Mouse (Mus musculus): ENCODE results near the gene Abcc3. TPM values are rescaled to one million over a fixed set of nuclear protein-coding genes. Genes with fewer than 3 reads are reported as not detected.
"Not testable (repeated sequence)": the region's sequence is repeated elsewhere in the genome, so short reads cannot be mapped to it uniquely, and the experiment has no call there.

Abcc3 gene
- polyA plus RNA-seq, 1 experiment from 2014 or later = 0.69 TPM

GRCm38 (mm10) chr11:94402731-94403130, 9.9 kb upstream of the Abcc3 start:
- no peaks in the 10 kb centered on the region for H3K36me3 ChIP-seq

GRCm38 (mm10) chr11:94402029-94402428, 9.2 kb upstream of the Abcc3 start:
- not testable (repeated sequence) for ATAC-seq (ENCODE audit: insufficient number of reproducible peaks, insufficient read depth, low FRiP score, low TSS enrichment); H3K4me3 ChIP-seq; H3K9ac ChIP-seq; H3K27me3 ChIP-seq; H3K9me3 ChIP-seq; H3K36me3 ChIP-seq; H3K4me1 ChIP-seq; H3K4me2 ChIP-seq (replicated peaks); H3K27ac ChIP-seq
- WGBS = 85% methylated on average over 4 of the region's 4 CpGs

More at GRCm38 (mm10) chr11:94402731-94403130, 9.9 kb upstream of the Abcc3 start:
- no peaks in the 10 kb centered on the region for H3K27me3 ChIP-seq
- 72% methylated on average over 5 of the region's 5 CpGs for WGBS
- H3K4me1 ChIP-seq = peaks cover 16% of the 10 kb centered on the region
- H3K9me3 ChIP-seq = no peaks in the 10 kb centered on the region
- H3K4me3 ChIP-seq = no peak overlapping the region
- no peak for ATAC-seq (ENCODE audit: insufficient number of reproducible peaks, insufficient read depth, low FRiP score, low TSS enrichment)
- H3K27ac ChIP-seq = no peak overlapping the region
- no peak overlapping the region for H3K9ac ChIP-seq
- H3K4me2 ChIP-seq (replicated peaks) = no peak overlapping the region

- H3K27ac ChIP-seq = no peak overlapping the region
- H3K9ac ChIP-seq = no peak overlapping the region
- no peaks in the 10 kb centered on the region for H3K36me3 ChIP-seq
- no peaks in the 10 kb centered on the region for H3K27me3 ChIP-seq
- H3K4me3 ChIP-seq = no peak overlapping the region
- no peaks in the 10 kb centered on the region for H3K9me3 ChIP-seq
- WGBS = 72% methylated on average over 6 of the region's 6 CpGs
- no peak overlapping the region for H3K4me2 ChIP-seq (replicated peaks)
- ATAC-seq (ENCODE audit: insufficient number of reproducible peaks, insufficient read depth, low FRiP score, low TSS enrichment) = no peak
- H3K4me1 ChIP-seq = peaks cover 5% of the 10 kb centered on the region; the same call in 1 of the 2 replicates
These were observed 8.2 kb upstream of the Abcc3 start for GRCm38 (mm10) chr11:94400996-94401395.

GRCm38 (mm10) chr11:94394107-94394506, 1.3 kb upstream of the Abcc3 start:
- no peaks in the 10 kb centered on the region for H3K9me3 ChIP-seq
- no peak overlapping the region for H3K9ac ChIP-seq
- H3K4me1 ChIP-seq = peaks cover 8% of the 10 kb centered on the region; the same call in 1 of the 2 replicates
- no peak overlapping the region for H3K4me3 ChIP-seq
- H3K36me3 ChIP-seq = no peaks in the 10 kb centered on the region
- no peak overlapping the region for H3K4me2 ChIP-seq (replicated peaks)
- H3K27ac ChIP-seq = no peak overlapping the region
- WGBS = 87% methylated on average over 7 of the region's 7 CpGs
- ATAC-seq (ENCODE audit: insufficient number of reproducible peaks, insufficient read depth, low FRiP score, low TSS enrichment) = no peak
- peaks cover 18% of the 10 kb centered on the region for H3K27me3 ChIP-seq

- peaks cover 18% of the 10 kb centered on the region for H3K27me3 ChIP-seq
- not testable (repeated sequence) for H3K4me2 ChIP-seq (replicated peaks); ATAC-seq (ENCODE audit: insufficient number of reproducible peaks, insufficient read depth, low FRiP score, low TSS enrichment); H3K27ac ChIP-seq; H3K9ac ChIP-seq; H3K4me3 ChIP-seq; H3K9me3 ChIP-seq; H3K36me3 ChIP-seq; H3K4me1 ChIP-seq
- WGBS = 89% methylated on average over 4 of the region's 4 CpGs
These were observed 693 bp upstream of the Abcc3 start for GRCm38 (mm10) chr11:94393490-94393889.

GRCm38 (mm10) chr11:94391661-94392060, 1.1 kb downstream of the Abcc3 start:
- no peaks in the 10 kb centered on the region for H3K36me3 ChIP-seq
- no peak overlapping the region for H3K4me2 ChIP-seq (replicated peaks)
- ATAC-seq (ENCODE audit: insufficient number of reproducible peaks, insufficient read depth, low FRiP score, low TSS enrichment) = no peak
- peaks cover 8% of the 10 kb centered on the region; the same call in 1 of the 2 replicates for H3K4me1 ChIP-seq
- no peak overlapping the region for H3K4me3 ChIP-seq
- H3K9ac ChIP-seq = no peak overlapping the region
- no peaks in the 10 kb centered on the region for H3K9me3 ChIP-seq
- no peak overlapping the region for H3K27ac ChIP-seq
- 91% methylated on average over 10 of the region's 10 CpGs for WGBS
- peaks cover 18% of the 10 kb centered on the region for H3K27me3 ChIP-seq

GRCm38 (mm10) chr11:94390825-94391224, 2.0 kb downstream of the Abcc3 start:
- no peak overlapping the region for H3K4me3 ChIP-seq
- H3K36me3 ChIP-seq = no peaks in the 10 kb centered on the region
- no peaks in the 10 kb centered on the region for H3K9me3 ChIP-seq
- peaks cover 16% of the 10 kb centered on the region for H3K4me1 ChIP-seq
- peaks cover 18% of the 10 kb centered on the region for H3K27me3 ChIP-seq
- no peak overlapping the region for H3K9ac ChIP-seq
- H3K4me2 ChIP-seq (replicated peaks) = no peak overlapping the region
- no peak for ATAC-seq (ENCODE audit: insufficient number of reproducible peaks, insufficient read depth, low FRiP score, low TSS enrichment)
- 83% methylated on average over 6 of the region's 6 CpGs for WGBS
- no peak overlapping the region for H3K27ac ChIP-seq

- ATAC-seq (ENCODE audit: insufficient number of reproducible peaks, insufficient read depth, low FRiP score, low TSS enrichment) = no peak
- peaks cover 18% of the 10 kb centered on the region for H3K27me3 ChIP-seq
- H3K9me3 ChIP-seq = no peaks in the 10 kb centered on the region
- H3K4me3 ChIP-seq = no peak overlapping the region
- 72% methylated on average over 6 of the region's 6 CpGs for WGBS
- H3K36me3 ChIP-seq = no peaks in the 10 kb centered on the region
- no peak overlapping the region for H3K9ac ChIP-seq
- no peak overlapping the region for H3K27ac ChIP-seq
- peaks cover 18% of the 10 kb centered on the region for H3K4me1 ChIP-seq
- no peak overlapping the region for H3K4me2 ChIP-seq (replicated peaks)
These were observed 2.9 kb downstream of the Abcc3 start for GRCm38 (mm10) chr11:94389724-94390396.

GRCm38 (mm10) chr11:94389021-94389420, 3.8 kb downstream of the Abcc3 start:
- no peak overlapping the region for H3K4me2 ChIP-seq (replicated peaks)
- no peak overlapping the region for H3K9ac ChIP-seq
- H3K27me3 ChIP-seq = peaks cover 18% of the 10 kb centered on the region
- peaks cover 18% of the 10 kb centered on the region for H3K4me1 ChIP-seq
- 79% methylated on average over 4 of the region's 4 CpGs for WGBS
- no peak for ATAC-seq (ENCODE audit: insufficient number of reproducible peaks, insufficient read depth, low FRiP score, low TSS enrichment)
- H3K36me3 ChIP-seq = no peaks in the 10 kb centered on the region
- H3K9me3 ChIP-seq = no peaks in the 10 kb centered on the region
- H3K27ac ChIP-seq = no peak overlapping the region
- no peak overlapping the region for H3K4me3 ChIP-seq

GRCm38 (mm10) chr11:94387756-94388155, 5.0 kb downstream of the Abcc3 start:
- Histone ChIP-seq H3K4me3 (no peak overlapping the region), H3K9me3 (no peaks in the 10 kb centered on the region), H3K4me2 (replicated peaks) (no peak overlapping the region), H3K36me3 (no peaks in the 10 kb centered on the region), H3K4me1 (peaks cover 17% of the 10 kb centered on the region), H3K9ac (no peak overlapping the region), H3K27ac (no peak overlapping the region), H3K27me3 (peaks cover 16% of the 10 kb centered on the region)
- WGBS = 60% methylated on average over 4 of the region's 4 CpGs
- ATAC-seq (ENCODE audit: insufficient number of reproducible peaks, insufficient read depth, low FRiP score, low TSS enrichment) = no peak

- no peak overlapping the region for H3K4me3 ChIP-seq
- no peak overlapping the region for H3K9ac ChIP-seq
- H3K9me3 ChIP-seq = no peaks in the 10 kb centered on the region
- H3K4me2 ChIP-seq (replicated peaks) = 0 out of 2 replicates have a peak overlapping the region, but pooled peaks have one; percentile 3
- H3K36me3 ChIP-seq = no peaks in the 10 kb centered on the region
- 0 out of 2 replicates have a peak overlapping the region, but pooled peaks have one; percentile 6 for H3K27ac ChIP-seq
- ATAC-seq (ENCODE audit: insufficient number of reproducible peaks, insufficient read depth, low FRiP score, low TSS enrichment) = no peak
- 35% methylated on average over 12 of the region's 12 CpGs for WGBS
- peaks cover 10% of the 10 kb centered on the region for H3K4me1 ChIP-seq
- H3K27me3 ChIP-seq = 0 out of 2 replicates have a peak, but pooled peaks cover under 1% of the 10 kb centered on the region
These were observed 6.6 kb downstream of the Abcc3 start for GRCm38 (mm10) chr11:94385977-94386771.

GRCm38 (mm10) chr11:94379736-94380135, 13.1 kb downstream of the Abcc3 start:
- Histone ChIP-seq H3K4me3 (no peak overlapping the region), H3K27ac (no peak overlapping the region), H3K36me3 (no peaks in the 10 kb centered on the region), H3K9ac (no peak overlapping the region), H3K4me1 (no peaks in the 10 kb centered on the region), H3K27me3 (no peaks in the 10 kb centered on the region), H3K9me3 (no peaks in the 10 kb centered on the region), H3K4me2 (replicated peaks) (no peak overlapping the region)
- no peak for ATAC-seq (ENCODE audit: insufficient number of reproducible peaks, insufficient read depth, low FRiP score, low TSS enrichment)
- 71% methylated on average over 8 of the region's 8 CpGs for WGBS
